ENCODE assay signal across 8 mouse cellular contexts in the genomic region with DNA sequence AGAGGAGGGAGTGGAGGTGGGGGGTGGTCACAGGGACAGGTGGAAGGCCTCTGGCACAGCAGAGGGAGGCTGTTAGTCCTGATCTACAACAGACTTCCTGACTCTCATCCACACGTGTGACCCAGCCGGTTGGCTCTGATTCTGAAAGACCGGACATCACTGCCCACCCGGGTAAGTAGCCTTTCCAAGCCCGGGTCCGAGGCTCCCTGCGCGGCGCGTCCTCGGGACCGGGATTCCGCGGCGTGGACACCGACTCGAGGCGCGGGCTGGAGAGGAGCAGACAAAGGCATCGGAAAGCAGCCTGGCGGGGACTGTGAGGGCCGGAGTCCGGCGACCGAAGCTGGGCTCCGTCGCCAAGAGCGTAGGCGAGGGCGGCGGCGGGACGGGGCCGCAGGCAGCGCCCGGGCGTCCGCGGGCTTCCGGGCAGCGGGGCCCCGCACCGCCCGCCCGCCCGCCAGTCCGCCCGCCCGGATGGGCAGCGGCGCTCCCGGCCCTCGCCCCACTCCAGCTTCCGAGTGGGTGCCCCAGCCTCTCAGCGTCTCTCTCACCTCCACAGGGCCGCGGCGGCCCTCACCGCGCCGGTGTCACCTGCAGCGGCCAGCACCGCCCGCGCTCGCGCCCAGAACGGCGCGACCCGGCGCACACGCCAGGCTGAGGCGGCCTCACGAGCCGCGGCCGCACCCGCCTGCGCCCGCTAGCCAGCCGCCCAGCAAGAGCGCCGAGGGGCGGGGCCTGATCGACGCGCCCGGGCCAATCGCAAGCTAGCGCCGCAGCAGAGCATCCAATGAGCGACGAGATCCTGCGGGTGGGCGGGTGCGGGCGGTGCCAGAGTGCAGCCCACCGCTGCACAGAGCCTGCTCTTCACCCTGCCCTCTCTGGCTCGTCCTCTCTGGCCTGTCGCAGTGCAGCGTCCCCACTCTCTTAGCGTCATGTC. TPM values are rescaled to one million over a fixed set of nuclear protein-coding genes. Genes with fewer than 3 reads are reported as not detected.
DNase-seq lines count a peak whose midpoint lies in the region; ATAC-seq and TF ChIP-seq lines count a peak whose summit lies in the region.

A gene (minus strand): TSS at position 695 of the 934 bp plus-strand sequence.

- intact Hi-C loops in gastrocnemius, adult 2 months (cut with DNase I): loop anchor here (2.0 to 5.0 kb wide), 2 partner anchors 32 to 136 kb away; a partner anchor contains a TSS
- intact Hi-C loops in left cerebral cortex, adult 2 months (cut with DNase I): loop anchor here (2.0 to 5.0 kb wide), 3 partner anchors 32 to 326 kb away; a partner anchor contains a TSS

- peak; percentile 98 for DNase-seq in ZHBTc4 (ENCODE audit: low read depth, low spot score)
- DNase-seq in gastrocnemius, adult 2 months: peak; percentile 93
- peak; percentile 98 for DNase-seq in hindbrain, postnatal 0 days (ENCODE audit: low spot score)
- peak; percentile 79 to 87 for DNase-seq in left cerebral cortex, adult 2 months (ENCODE audit: extremely low spot score in 1 of 2, low spot score in 2 of 2)
- peak; percentile 73 to 75 for DNase-seq in right cerebral cortex, adult 2 months (ENCODE audit: low spot score in 2 of 2)
- DNase-seq in urinary bladder, postnatal 14 days (ENCODE audit: low spot score): peak; percentile 84

- no peaks in the 10 kb centered on the region for H3K27me3 ChIP-seq in hindbrain, postnatal 0 days (ENCODE audit: insufficient read depth, low read length)

- peak within 1 kb of the TSS; percentile 96 for H3K9ac ChIP-seq in hindbrain, postnatal 0 days (replicated peaks; ENCODE audit: low read length)

- H3K9me3 ChIP-seq in hindbrain, postnatal 0 days (ENCODE audit: low read length): no peaks in the 10 kb centered on the region

- H3K27ac ChIP-seq in gastrocnemius, adult 2 months: peak within 1 kb of the TSS; percentile 91
- peak within 1 kb of the TSS; percentile 96 for H3K27ac ChIP-seq in hindbrain, postnatal 0 days
- peak within 1 kb of the TSS; percentile 89 for H3K27ac ChIP-seq in left cerebral cortex, adult 2 months

- ATAC-seq in common myeloid progenitor, adult 5-6 weeks (replicated peaks; ENCODE audit: low read depth, poor library complexity, severe bottlenecking): peak; percentile 99
- ATAC-seq in hindbrain, postnatal 0 days: peak; percentile 100
- peak; percentile 98 for ATAC-seq in megakaryocyte, adult 5-6 weeks (ENCODE audit: poor library complexity, severe bottlenecking)

- no peak for TF ChIP-seq CTCF in gastrocnemius, adult 2 months (IDR thresholded peaks at IDR 0.05)
- no peak for TF ChIP-seq CTCF in hindbrain, postnatal 0 days (IDR thresholded peaks at IDR 0.05; ENCODE audit: low read depth)
- no peak for TF ChIP-seq CTCF in left cerebral cortex, adult 2 months (IDR thresholded peaks at IDR 0.05)

- WGBS in hindbrain, postnatal 0 days: 3% methylated on average over 89 of the region's 103 CpGs

- peak within 1 kb of the TSS; percentile 96 for H3K4me3 ChIP-seq in gastrocnemius, adult 2 months
- peak within 1 kb of the TSS; percentile 79 for H3K4me3 ChIP-seq in hindbrain, postnatal 0 days (ENCODE audit: low read length)
- H3K4me3 ChIP-seq in left cerebral cortex, adult 2 months: peak within 1 kb of the TSS; percentile 90

- peak within 1 kb of the TSS; percentile 75 for H3K4me2 ChIP-seq in hindbrain, postnatal 0 days (ENCODE audit: low read depth, low read length)

- H3K4me1 ChIP-seq in hindbrain, postnatal 0 days (ENCODE audit: insufficient read depth, low read length): no peaks in the 10 kb centered on the region

- peaks cover 5% of the 10 kb centered on the region for H3K36me3 ChIP-seq in hindbrain, postnatal 0 days (ENCODE audit: insufficient read depth, low read length)

RNA-seq across cellular contexts. Expression of the gene that starts here (rescaled TPM):
- 43.4 and 75.9 TPM in 2 replicates for total RNA-seq in common myeloid progenitor, adult 5-6 weeks (2017)
- 10 to 100 TPM; 12.4 to 14.2 TPM for total RNA-seq in gastrocnemius, adult 2 months (2021)
- 52.1 and 71.0 TPM in 2 replicates for total RNA-seq in hindbrain, postnatal 0 days (2014; rRNA removed)
- polyA plus RNA-seq in hindbrain, postnatal 0 days (2015; fragmentation: Nextera tagmentation; extraction: Ambion mirVana): 122 and 124 TPM in 2 replicates
- 10 to 100 TPM; 36.6 to 43.1 TPM for total RNA-seq in left cerebral cortex, adult 2 months (2021)
- 20.7 and 23.5 TPM in 2 replicates for total RNA-seq in megakaryocyte, adult 5-6 weeks (2015)
- total RNA-seq in megakaryocyte, adult 5-6 weeks (2017): 26.9 and 35.6 TPM in 2 replicates

Comparison
In these comparisons a context has a peak if more than half of its experiments do, and no peak if none do; other contexts are left out.
1. Peak in every context shown above with its lines: DNase-seq, ATAC-seq, H3K4me3 ChIP-seq and H3K27ac ChIP-seq.